Mouse (Mus musculus): ENCODE measurements at regions not wholly inside any gene's neighbourhood (a gene's known extent, or its start where the extent isn't known, plus 50 kb on each side); places are given as distances from the start of the nearest gene placed in this dataset.
A peak's percentile ranks its signal among the peaks of the same experiment; 100 is the strongest.

DNA sequence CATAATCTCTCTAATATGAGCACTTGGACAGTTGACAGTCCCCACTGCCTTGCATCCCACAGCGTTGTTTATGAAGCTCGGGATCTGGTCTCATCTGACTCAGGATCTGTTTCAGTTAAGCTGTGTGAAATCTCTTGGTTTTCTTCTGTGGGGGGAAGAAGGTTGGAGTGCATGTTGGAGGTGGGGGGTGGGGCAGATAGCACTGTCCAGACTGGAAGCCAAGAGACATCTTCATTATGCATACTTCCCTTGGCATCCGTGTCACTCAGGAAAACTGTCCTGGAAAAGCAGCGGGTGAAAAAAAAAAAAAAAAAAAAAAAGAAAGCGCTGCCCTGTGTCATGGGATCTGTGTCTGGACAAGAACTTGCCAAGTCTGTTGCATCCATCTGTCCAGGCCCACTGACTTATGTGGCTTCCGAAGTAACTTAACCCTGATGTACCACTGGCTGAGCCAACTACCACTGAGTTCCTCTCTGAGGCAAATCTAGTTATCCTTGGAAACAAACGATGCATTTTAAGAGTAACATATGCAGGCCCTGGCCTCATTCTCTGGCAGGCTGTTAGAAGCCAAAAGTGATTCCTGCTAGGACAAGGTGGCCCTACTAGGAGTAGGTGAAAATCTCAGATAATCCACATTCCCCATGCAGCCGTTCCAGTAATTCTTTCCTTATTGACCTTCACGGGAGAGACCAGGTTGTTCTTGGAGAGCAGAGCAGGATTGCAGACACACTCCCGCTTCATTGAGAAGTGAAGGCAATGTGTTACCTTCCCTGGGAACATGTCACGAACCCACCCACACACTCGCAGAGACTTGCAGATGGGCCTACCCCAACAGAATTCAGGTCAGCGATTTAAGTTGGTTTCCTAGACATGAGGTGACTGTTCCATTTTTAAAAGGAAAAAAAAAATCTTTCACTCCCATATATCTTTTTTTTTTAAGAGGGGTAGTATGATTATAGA lies 439.7 kb downstream of the Epha4 start:
- intact Hi-C loops (cut with DNase I): no loop called here
- peak in 1 of 2 experiments; percentile 4 for DNase-seq

DNA sequence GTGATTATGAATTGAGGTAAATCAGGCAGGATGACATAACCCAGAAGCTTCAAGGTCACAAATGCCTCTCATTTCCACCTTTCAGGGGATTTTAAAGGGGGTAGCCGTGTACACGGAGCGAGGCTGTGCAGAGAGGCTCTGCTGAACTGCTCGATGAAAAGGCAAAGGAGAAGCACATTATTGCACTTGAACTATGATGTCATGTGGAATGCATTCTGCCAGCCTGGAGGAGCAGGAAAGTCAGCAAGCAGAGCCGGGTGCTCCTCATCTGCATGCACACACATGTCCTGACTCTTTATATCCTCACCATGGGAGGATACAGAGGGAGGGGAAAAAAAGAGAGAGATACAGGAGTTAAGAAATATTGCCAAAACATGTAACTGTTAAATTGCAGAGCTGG lies 434.1 kb downstream of the Epha4 start:
- intact Hi-C loops (cut with DNase I): loop anchor here (5.0 to 10.0 kb wide), 3 partner anchors 434 to 1428 kb away; partner anchors contain the start of gene Epha4
- no peak for DNase-seq

DNA sequence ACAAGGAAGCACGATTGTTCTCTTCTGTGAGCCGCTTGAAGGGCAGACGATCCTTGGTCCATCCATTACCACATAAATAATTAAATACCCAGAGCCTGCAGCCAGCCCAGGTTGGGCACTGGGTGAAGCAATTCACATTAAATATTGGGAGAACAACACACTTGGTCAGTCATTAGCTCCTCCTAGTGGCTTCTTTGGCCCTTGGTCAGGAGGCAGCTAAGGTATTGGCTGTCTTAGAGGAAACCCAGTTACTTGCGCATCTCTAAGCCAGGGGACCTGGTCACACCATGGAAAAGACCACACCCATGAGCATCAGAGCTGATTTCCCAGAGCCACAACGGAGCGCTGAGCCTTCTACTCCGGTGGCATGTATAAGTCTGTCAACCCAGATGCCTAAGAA lies 433.2 kb downstream of the Epha4 start:
- DNase-seq: peak; percentile 15 to 32
- intact Hi-C loops (cut with DNase I): loop anchor here (5.0 to 10.0 kb wide), 3 partner anchors 433 to 1429 kb away; partner anchors contain the start of gene Epha4

DNA sequence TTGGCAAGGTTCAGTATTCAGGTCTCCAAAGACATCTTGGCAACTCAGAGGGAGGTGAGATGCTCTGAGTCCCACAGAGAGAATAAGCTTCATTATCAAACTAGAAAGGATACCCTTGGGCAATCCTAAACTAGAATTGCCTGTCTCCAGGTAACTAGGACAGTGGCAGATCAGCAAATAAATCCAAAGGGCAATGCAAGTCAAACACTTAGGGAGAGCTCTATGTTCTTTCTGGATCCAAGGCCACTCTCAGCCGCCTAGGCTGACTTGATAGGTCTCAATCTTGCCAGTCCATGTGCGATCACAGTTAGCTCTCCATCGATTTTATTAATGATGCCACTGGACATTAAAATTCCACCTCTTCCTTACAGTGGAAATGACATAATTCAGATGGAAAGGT lies 432.5 kb downstream of the Epha4 start:
- intact Hi-C loops (cut with DNase I): loop anchor here (5.0 to 10.0 kb wide), 3 partner anchors 432 to 1430 kb away; partner anchors contain the start of gene Epha4
- no peak for DNase-seq

DNA sequence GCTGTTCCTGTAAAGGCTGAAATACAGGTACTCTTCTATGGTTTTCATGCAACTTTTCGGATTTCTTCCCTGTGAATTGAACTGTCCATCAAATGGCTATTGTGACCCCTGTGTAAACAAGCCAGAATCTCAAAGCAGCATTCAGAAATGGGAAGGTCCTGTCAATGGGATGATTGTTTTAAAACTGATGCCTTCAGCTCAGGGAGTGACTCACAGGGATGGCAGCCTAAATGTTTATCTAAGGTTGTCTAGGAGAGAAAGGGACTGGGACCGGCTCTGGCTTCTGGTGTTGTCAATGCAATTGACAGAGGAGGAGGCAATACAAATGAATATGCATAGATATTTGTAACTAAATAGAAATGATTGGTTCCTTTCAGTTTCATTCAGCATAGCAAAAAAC lies 421.3 kb downstream of the Epha4 start:
- intact Hi-C loops (cut with DNase I): no loop called here
- no peak for DNase-seq

DNA sequence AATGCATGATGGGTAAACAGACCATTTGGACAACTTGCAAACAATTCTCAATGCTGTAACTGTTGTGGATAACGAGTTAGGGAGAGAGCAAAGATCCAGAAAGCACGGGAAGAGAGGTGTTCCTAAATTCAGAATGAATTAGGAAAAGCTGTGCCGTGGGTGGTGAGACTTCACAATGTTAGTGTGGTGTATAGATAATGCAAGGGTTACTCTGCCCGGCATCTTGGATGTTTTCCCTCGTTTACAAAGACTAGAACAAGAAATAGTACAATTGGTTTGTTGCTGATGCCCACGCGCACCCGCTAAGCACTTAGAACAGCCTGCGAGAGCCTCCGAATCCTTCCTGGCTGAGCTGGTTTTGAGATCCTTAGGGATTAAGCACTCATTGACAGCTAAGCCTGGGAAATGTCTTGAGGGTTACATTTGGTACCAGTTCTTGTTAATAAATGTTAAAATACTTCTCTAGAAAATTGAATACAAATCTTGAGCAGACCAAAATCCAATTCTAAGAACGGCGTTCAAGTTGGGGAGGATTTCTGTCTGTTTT lies 413.1 kb downstream of the Epha4 start:
- intact Hi-C loops (cut with DNase I): no loop called here
- no peak for DNase-seq

DNA sequence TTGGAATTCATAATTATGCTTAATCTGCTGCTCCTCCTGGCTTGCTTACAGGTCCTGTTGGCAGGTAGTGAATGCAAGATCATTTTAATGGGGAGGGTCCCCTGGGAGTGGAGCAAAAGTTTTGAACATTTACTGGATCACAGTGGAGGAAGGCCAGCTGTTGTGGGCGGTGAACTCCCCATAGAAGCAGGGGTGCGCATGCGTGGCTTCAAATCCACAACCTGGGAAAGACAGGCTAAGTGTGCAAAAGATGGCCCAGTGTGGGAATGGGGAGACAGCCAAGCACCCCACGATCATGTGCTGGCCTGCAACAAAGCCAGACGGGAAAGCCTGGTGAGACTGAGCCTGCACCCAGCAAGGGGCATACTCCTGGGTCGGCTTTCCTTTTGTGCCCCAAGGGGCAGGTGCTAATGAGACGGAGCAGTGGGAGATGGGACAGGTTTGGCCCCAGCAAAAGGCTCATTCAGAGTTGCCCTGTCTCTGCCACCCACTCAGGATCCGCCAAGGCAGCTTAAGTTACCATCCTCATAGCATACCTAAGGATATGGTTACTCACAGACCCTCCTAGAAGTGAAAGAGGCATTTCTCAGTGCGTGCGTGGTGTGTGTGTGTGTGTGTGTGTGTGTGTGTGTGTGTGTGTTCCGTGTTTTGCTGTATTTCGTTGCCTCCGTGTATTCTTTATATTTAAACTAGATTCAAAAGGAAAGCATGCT lies 412.3 kb downstream of the Epha4 start:
- intact Hi-C loops (cut with DNase I): no loop called here
- DNase-seq: peak; percentile 69 to 72

DNA sequence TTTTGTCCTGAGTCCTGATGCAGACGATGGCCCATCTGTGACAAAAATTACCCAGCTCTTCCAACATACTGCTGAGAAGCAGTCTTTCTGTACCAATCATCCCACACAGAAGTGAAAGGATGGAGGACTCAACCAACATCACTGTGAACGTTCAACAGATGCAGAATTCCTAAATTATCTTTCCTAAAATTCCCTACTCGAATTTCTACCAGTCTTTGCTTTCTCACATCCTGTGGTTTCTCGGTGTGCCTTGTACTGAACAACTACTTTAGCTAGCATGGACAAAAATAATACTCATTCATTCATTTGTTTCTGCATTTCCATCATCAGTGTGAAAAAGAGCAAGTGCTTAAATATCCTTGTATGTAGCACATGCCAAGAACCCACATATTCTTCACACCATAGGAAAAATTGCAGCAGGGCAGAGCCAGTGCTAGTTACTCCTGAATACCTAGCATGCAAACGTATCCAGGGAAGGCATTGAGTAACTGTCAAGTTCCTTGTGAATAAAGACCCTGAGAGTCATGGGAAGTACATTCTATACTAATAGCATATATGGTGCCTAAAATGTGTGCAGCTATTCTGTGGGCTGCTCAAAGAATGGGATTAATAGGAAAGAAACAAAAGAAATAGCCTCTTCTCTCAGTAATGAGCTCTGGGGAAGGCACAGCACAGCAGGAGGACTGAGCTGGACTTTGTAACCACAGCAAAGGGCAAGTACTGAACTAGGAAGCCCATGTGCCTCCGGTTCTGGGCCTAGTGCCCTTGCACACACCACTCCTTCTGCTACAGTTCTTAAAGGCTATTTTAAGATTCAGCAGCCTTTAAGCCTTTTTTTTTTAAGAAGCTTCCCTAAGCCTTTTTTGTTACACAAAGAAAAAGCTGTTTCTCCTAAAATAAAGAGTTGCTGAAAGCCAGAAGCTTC lies 404.8 kb downstream of the Epha4 start:
- DNase-seq: no peak
- intact Hi-C loops (cut with DNase I): no loop called here

DNA sequence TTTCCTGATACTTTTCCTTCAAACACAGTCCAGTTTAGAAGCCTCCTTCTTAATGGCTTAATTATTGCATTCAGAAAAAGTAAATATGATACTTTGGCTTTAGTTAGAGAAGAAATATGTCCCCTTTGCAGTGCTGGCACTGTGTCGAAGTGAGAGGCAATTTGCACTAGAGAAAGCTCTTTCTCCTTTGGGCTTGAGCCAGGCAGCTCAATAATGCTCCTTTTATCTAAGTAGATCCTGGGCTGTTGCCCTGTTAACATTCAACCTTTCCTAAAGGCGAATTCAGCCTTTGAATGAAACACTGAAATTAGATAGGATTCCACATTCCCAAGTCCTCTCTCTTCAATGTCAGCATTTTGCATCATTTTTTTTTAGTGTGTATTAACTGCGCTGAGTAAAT lies 386.5 kb downstream of the Epha4 start:
- DNase-seq: no peak
- intact Hi-C loops (cut with DNase I): no loop called here

DNA sequence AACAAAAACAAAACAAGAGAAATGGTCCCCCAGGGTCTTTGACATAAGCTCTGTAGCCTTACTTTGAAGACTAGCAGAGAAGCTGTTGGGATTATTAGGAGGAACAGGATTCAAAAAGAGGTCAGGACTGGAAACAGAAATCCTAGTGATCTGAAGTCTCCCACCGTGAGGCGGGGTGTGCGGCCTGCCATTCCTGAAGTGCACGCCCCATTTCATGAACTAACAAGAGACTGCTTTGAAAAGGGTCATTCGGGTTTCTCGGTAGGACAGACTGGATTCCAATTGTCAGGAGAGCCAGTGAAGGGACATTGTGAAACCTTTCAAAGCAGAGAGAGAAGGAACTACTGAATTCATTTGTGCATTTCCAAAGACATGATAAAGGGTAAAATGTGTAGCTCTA lies 377.2 kb downstream of the Epha4 start:
- intact Hi-C loops (cut with DNase I): no loop called here

DNA sequence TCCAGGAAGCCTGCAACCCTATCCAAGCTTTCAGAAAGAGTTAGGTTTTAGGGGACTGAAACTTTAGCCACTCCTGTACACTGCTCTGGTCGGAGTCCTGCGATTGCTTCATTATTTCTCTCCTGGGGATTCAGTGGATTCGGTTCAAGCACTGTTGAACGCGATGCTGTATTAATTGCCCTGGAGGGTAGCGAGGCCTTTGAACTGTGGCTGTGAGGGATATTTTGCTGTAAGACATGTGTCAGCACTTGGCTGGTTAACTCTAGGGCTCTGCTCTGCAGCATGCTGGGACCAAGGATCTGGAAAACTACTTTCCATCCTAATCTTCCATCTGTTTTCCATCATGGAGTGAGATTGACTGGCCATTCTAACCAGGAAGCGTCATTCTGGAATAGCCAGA lies 374.0 kb downstream of the Epha4 start:
- intact Hi-C loops (cut with DNase I): no loop called here
- DNase-seq: peak; percentile 17 to 37

More for the DNA sequence above, 377.2 kb downstream of the Epha4 start:
- no peak for DNase-seq

DNA sequence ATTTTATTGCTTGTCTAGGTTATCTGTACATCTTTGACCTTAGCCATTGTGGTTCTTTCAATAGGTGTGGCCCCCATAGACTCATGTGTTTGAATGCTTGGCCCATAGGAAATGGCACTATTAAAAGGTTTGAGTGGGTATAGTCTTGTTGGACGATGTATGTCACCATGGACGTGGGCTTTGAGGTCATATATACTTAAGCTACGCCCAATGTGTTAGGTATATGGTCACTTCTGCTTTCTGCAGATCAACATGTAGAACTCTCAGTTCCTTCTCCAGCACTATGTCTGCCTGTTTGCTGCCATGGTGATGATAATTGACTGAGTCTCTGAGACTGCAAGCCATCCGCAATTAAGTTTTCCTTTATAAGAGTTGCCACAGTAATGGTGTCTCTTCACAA lies 366.8 kb downstream of the Epha4 start:
- intact Hi-C loops (cut with DNase I): no loop called here
- no peak for DNase-seq

DNA sequence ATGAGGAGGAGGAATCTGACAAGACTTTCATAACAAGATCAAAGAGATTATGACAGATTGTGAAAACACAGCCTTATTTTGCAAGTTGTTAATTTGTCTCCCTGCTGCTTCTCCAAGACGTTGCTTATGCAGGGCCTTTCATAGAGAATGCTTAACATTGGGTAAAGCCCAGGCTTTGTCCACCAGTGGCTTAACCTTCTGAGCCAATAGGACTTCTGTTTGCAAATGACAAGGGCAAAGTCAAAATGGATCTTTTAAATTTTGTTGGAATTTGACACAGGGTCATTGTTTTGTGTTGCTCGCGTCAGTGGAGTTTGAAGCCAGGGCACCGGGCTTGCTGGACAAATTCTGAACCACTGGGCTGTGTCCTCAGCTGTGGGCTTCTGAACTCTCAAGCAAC lies 346.6 kb downstream of the Epha4 start:
- intact Hi-C loops (cut with DNase I): no loop called here
- no peak for DNase-seq

DNA sequence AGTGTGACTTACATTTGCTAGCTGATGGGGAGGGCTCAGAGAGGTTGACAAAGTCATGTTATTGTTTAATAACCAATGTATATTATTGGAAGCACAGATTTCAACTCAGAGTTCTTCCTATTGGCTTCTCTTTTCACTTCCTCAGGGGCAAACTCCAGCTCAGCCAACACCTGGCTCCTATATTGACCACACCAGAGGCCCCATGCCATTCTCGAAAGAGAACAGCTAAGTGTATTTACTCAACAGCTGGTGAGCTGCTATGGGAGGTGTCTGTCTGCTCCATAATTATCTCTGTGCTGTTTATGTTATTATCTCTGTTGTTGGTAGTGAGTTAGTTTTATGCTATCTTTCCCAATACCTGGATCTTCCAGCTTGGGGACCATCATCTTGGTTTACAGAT lies 342.4 kb downstream of the Epha4 start:
- intact Hi-C loops (cut with DNase I): no loop called here
- DNase-seq: no peak

DNA sequence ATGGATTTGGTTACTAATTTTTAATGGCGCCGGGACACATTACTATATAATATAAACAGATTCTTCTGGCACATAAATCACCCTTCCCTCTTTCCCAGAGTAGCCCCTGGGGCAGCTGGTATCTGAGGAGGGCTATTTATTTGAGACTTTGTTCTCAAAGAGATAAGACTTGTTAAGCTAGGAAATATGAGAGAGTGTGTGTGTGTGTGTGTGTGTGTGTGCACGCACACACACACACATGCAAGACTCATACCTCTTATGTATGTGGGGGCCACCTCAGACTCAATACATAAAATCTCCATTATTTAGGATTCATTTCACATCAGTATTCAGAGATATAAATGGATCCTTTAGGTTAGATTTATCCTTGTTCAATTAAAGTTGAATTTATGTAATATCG lies 340.1 kb downstream of the Epha4 start:
- no peak for DNase-seq
- intact Hi-C loops (cut with DNase I): no loop called here

DNA sequence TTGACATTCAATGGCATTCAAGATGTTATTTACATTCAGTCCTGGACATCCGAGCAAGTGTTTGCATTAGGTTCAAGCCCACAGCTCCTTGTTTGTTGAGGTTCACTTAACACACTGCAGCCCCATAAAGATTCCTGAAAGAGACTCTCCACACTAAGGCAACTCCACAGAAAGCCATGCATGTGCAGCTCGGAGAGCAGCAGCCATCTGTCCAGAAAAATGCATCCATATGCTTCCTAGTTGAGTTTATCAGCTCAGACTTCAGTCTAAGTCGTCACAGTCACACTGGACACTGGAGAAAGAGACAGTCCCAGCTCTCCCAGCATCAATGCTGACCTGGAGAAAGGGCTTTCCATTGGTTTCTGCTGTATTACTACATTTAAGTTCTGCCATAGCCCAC lies 339.7 kb downstream of the Epha4 start:
- no peak for DNase-seq
- intact Hi-C loops (cut with DNase I): no loop called here

DNA sequence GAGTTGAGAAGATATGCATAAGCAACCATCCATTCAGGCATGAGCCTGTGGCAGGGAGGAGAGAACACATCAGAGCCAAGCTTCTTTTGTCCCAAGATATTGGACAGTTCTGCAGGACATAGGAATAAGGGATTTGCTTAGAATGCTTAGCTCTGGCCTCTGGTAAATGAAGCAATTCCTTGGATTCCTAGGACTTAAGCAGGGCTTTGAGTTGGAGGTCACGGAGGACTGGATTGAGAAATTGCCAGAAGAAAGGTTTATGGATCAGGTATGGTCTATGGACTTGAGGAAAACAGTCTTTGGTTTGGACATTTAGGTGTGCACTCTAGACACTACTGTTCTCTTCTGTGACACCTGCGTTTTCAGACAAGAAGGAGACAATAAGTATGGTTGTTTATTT lies 338.4 kb downstream of the Epha4 start:
- intact Hi-C loops (cut with DNase I): no loop called here
- DNase-seq: no peak

DNA sequence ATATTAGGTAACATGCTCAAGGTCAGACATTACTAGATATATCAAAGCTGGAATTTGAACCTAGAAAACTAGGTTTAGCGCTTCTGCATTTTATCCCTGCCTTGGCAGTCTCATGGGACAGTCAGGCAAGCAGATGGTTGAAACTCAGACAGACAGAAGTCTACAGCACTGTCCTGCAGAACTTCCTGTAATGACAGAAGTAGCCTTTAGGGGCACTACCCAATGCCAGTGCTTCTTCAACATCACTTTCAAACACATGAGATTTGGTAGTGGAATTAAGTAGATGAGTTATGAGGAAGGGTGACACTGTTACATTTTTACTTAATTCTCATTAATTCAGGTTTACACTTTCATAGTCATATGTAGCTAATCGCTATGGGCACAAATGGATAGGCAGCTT lies 330.9 kb downstream of the Epha4 start:
- intact Hi-C loops (cut with DNase I): no loop called here
- DNase-seq: no peak

DNA sequence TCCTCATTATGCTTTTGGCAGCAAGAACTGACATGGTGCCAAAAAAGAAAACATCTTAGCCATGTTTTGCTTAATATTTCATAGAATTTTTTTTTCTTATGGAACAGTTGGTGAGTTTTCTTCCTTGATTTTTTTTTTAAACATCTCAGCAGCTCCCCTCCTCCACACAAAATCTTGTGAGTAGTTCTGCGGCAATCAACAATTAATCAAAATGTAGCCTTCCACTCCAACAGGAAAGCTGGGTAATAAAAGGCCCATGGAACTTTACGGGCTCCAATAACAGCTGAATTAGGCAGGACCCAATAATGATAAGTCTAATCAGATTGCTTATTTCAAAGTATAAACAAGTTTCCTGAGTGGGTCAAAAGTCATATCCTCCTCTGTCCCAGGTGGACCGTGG lies 324.7 kb downstream of the Epha4 start:
- no peak for DNase-seq
- intact Hi-C loops (cut with DNase I): no loop called here

DNA sequence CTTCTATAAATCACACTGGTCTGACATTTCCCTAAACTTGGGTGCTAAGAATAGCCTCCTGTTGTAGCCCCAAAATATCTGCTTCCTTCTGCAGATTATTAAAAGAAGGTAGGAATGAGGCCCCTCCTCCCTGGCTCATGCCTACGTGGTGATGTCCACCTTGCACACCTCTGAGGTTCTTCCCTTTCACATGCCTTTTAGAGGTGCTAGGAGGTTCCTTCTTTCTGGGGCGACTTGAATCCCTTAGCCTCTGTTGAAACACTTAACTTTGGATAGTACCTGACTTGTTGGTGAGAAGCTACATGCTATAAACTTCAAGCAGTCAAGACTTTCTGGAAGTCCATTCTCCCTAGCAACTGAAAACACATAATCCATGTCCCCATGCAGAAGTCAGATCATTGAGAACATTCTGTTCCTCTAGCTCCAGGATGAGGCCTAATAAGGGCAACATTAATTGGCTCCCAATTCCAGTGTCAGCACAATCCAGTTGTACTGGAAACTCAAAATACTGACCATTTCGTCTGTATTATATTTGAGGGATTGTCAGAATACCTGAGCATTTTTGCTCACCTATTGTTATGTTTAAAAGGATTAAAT lies 313.5 kb downstream of the Epha4 start:
- no peak for DNase-seq
- intact Hi-C loops (cut with DNase I): loop anchor here (5.0 kb wide), 1 partner anchor 311 kb away; no protein-coding TSS in a partner anchor

Measured in heart, postnatal 14 days (tissue).